Mouse (Mus musculus) ES-E14 (cell line): ENCODE data around the gene Heyl.

Experiments
- CHD2 ChIP-seq: IDR thresholded peaks from 2 replicates; pipeline ENCODE4 v1.6.1; 2014; ENCODE audit warnings: mild to moderate bottlenecking, low read depth, low read length, inconsistent platforms
- HCFC1 ChIP-seq: IDR thresholded peaks from 2 replicates; pipeline ENCODE4 v1.6.1; 2012; ENCODE audit warnings: low read length, inconsistent platforms, borderline replicate concordance; ENCODE audit not compliant: insufficient read depth
- MAFK ChIP-seq: IDR thresholded peaks from 2 replicates; pipeline ENCODE4 v1.6.1; 2014; ENCODE audit warnings: mild to moderate bottlenecking, low read depth, low read length, inconsistent platforms; ENCODE audit not compliant: insufficient read depth
- ZC3H11A ChIP-seq: IDR thresholded peaks from 2 replicates; pipeline ENCODE4 v1.6.1; 2012; ENCODE audit warnings: low read depth, mild to moderate bottlenecking, inconsistent platforms, low read length, borderline replicate concordance
- ZNF384 ChIP-seq: IDR thresholded peaks from 2 replicates; pipeline ENCODE4 v1.6.1; 2012; ENCODE audit warnings: low read depth, low read length, inconsistent platforms

DNA sequence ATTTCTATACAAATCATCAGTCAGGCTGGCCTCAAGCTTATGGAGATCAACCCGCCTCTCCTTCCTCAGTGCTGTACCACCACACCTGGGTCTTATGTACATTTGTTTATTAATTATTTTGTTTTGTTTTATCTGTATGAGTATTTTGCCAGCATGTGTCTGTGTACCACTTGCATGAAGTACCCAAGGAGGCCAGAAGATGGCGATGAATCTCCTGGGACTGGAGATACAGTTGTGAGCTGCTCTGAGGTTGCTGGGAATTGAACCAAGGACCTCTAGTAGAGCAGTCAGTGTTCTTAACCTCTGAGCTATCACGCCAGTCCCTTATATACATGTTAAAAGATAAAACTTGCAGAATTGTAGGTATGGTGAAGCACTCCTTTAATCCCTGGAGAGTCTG is 10.0 kb upstream of the Heyl start:
- TF ChIP-seq ZC3H11A (no peak), CHD2 (no peak), MAFK (no peak), ZNF384 (no peak), HCFC1 (no peak)
